Mouse (Mus musculus) layer of hippocampus, adult 9-11 months (tissue): ENCODE measurements around the gene Arhgap1.
A peak's percentile ranks its signal among the peaks of the same experiment; 100 is the strongest.

Experiments
- DNase-seq: peaks from one replicate; pipeline ENCODE4 v3.0.0; 2022

Gene Arhgap1

DNA sequence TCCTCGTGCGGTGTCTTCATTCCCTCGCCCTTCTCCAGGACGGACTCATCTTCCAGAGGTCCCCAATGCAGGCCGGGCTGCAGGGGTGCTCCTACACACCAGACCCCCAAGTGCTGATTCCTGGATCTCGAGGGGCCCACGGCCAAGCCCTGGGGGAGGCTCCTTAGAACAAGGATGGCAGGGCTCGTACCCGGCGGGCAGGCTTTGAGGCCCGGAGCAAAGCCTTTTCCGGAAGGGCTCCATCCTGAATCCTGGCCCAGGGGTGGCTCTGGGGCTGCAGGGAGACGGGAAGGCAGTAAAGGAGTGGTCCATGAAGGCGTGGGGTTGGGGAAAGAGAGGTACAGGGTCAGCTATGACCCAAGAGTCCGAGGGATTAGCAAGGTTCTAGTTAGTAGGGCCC is 508 bp upstream of the Arhgap1 start:
- no peak for DNase-seq

DNA sequence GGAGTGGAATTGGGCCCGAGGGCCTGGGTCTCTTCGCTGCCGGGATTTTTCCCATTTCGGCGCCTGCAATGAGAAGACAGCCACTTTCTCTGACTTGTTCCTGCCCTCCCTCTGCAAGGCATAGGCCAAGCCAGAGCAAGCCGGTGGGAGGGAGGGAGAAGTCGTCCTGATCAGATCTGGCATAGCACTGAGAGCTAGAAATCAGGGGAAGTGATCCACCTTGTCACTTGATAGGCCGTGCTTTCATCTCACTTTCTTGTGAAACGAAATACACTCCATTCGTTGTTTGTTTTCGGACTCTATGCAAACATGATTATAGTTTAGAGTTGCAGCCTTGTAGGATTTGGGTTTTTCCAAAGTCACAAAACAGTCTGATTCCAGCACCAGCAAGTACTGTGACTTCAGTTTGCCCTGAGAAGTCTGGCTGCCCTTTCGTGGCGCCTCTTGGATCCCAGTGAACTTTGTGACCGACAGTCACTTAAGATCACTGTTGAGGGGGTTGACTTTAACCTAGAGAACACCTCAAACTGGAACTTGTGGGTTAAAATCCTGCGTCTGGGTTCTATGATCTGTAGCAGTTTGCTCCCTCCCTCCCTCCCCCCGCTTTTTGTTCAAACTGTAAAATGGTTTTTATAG is 818 bp downstream of the Arhgap1 start:
- DNase-seq, result no peak

DNA sequence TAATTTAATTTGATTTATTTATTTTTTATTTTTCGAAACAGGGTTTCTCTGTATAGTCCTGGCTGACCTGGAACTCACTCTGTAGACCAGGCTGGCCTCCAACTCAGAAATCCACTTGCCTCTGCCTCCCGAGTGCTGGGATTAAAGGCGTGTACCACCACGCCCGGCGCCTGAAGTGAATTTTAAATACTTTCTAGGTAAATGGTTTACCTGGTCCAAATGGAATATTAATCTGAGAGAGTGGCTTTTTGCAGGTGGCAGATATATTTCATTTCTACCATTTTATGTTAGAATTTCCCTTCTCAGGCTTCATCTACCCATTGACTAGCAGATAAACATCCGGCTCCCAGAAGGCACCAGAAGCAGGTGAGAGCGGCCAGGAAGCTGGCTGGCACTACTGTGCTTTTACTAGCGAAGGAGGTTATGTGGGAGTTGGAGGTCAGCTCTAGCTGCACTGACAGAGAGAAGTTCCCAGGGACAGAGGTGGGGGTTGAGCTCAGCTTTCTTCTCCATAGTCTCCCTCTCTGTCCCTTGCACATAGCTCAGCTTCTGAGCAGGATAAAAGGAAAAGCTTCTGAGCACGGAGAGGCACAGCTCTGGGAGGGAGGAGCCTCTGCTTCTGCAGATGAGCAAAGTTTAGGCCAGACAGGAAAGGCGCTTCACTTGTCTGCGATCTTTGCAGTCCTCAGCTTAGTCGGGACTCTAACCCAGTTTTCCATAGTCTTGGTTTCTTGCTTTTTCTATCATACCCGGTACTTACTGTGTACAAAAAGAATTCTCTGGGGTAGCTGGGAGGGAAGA is 2.0 kb downstream of the Arhgap1 start:
- no peak for DNase-seq

DNA sequence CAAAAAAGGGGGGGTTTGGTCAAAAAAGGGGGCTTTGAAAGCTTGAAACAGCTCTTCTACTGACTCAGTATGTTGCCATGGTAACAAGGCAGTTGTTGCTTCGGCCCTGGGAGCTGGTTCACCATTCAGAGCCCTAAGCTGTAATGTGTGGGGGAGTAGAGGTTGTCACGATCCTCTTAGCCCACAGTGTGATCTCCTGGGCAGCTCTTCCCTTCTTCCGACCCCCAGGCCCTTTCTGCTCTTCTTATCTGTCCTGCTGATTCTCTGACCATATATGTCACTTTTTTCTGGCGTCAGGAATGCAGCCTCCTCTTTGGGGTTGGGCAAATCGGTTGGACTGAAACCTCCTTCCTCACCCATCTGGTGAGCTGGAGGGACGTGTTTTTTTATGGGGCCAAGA is 3.2 kb downstream of the Arhgap1 start:
- DNase-seq, result peak; percentile 56

DNA sequence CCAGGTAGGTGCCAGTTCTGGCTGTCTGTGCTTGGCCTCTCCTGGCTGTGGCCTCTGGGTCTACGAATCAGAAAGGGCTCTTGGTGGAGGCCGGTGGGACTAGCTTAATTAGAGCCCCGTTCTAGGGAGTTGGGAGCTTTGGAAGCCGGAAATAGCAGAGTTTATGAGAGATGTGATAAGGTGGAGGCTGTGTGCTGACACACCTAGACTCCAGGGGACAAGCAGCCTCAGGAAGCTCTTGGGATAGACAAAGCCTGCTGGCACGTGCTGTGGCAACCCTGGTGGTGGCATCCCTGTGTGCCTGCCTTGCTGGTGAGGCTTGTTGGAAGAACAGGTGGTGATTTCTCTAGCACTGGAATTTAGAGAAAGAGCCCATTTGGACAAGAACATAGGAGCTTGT is 5.7 kb downstream of the Arhgap1 start:
- DNase-seq, result no peak

DNA sequence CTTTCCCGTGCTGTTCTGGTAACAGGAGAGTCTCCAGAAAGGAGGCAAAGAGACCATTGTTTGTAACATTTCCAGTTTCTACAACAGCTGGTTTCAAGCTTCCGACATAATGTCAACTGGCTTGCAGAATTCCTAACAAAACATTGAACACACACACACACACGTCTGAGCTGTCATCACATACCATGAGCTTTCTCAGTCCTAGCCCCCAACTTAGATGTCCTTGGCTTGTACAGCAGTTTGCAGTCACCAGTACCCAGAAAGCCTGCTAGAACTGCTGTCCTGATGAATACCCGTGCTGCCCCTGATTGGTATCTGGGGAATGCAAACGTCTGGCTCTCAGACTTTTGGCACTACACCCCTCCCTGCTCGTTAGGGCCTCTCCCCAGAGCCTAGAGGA is 6.2 kb downstream of the Arhgap1 start:
- DNase-seq, result no peak

DNA sequence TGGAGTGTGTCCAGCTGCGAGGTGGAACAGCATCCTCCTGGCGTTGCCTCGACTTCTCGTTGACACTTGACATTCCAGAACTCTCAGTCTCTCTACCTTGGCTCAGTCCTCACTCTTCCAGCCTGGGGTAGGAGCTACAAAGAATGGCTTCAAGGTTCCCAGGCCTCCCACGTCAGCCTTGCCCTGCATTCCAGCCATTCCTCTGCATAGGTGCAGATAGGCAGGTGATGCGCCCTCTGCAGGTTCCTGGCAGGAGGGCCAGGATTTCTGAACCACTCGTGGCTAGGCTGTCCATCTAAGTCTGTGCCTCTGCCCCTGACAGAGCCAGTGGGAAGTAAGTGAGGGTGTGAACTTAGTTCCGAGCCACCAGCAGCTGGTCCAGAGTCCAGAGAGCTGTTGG is 7.1 kb downstream of the Arhgap1 start:
- DNase-seq, result no peak

DNA sequence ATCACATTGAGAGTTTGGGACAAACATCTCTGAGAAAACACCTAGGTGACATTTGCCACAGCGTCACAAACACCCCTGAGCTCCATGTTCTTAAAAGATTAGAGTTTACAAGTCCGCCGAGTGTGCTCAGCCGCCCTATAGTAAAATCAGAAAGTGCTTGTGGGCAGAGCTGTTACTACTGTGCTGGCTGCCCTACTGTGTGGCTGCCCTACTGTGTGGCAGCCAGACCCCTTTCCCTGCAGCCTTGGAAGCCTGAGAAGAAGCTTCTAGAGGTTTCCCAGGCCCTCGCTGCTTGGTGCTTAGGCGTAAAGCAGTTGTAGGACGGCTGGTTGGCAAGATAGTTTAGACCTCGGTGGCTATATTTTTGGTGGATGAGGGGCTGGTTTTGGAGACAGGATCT is 10.0 kb downstream of the Arhgap1 start:
- DNase-seq, result no peak

DNA sequence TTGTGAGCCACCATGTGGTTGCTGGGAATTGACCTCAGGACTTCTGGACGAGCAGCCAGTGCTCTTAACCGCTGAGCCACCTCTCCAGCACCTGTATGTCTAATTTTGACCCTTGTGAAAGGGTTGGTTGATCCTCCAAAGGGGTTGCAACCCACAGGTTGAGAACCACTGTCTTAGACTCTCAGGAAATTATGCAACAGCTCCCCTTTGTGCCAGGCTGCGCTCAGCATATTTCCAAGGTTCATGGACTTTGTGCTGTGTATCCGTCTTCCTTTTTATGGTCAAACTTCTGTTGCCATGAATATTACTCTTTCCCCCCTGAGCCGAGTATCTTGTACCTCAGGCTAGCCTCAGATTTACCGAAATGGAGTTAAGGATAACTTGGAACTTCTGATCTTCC is 11.3 kb downstream of the Arhgap1 start:
- DNase-seq, result no peak

DNA sequence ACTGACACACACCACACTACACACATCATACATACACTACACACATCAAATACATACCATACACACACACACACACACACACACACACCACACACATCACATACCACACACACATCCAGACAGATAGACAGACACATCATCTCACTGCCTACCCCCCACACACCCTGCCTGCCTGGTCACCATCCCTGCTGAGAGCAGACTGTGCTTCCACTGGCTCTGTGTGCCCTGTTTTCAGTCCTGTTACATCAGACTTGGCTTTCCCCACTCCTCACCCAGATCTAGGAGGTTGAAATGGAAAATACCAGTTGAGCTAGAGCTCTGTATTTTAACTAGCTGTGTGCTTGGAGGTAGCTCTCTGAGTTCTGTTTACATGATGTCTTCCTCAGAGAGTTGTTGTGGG is 15.1 kb downstream of the Arhgap1 start:
- no peak for DNase-seq

DNA sequence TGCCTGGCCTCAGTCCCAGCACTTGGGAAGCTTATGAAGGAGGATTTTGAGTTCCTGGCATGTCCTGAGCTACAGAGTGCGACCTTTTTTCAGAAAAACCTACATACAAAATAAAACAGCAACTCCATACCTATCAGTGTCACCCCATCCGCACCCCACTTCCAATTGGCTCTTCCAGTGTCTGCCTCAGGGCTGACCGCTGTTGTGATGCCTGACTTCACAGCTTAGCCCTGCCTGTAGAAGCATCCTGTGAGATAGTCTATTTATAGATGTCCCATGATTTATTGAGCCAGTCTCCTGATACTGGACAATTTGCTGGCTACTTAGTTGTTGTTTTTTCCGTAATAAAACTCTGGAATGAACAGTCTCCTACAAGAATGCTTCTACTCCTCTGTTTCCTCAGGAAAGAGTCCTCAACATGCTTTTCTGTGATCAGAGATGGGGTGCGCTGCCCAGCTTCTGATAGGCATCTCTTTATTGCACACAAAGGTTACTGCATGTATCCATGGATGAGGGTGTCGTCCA is 16.8 kb downstream of the Arhgap1 start:
- DNase-seq, result no peak

DNA sequence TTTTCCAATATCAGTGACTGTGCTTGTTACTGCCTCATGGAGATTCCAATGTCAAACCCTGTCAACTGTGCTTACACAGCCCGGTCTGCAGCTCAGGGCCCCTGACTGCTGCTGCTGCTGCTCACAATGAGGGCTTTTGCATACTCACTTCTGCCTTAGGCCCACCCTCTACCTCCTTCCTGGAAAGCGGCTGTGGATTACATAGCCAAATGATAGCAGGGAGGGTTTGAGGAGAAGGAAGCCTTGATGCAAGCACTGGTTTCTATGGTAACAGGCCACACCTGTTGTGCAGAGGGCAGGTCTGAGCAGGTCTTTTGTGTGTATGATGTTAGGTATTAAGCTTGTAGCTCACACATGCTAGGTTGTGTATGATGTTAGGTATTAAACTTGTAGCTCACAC is 18.1 kb downstream of the Arhgap1 start:
- DNase-seq, result no peak

DNA sequence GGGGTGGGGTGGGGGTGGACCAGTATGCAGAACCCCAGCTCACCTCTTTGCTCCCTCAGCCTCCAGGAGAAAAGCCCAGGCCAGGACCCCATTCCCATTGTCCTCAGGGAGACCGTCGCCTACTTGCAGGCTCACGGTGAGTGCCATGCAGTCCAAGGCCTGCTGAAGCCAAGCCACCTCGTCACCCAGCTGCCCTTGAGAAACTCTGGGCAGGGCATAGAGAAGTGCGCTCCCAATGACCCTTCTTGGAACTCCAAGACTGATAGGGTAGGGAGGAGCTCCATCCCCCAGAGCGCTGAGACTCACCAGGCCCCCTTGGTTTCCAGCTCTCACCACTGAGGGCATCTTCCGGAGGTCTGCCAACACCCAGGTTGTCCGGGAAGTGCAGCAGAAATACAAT is 19.7 kb downstream of the Arhgap1 start:
- DNase-seq, result no peak

DNA sequence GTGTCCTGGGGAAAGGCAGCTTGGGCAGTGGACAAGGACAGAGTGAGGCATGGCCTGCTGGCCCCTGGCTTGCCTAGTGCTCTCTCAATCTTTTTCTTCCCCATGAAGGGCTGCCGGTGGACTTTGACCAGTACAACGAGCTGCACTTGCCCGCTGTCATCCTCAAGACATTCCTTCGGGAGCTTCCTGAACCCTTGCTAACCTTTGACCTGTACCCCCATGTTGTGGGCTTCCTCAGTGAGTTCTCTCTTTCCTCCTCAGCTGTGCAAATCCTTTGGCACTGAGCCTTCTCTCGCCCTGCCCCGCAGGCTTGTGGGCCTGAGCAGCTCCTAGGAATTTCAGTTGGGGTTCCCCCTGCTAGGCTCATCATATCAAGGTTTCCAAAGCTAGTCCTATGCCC is 20.4 kb downstream of the Arhgap1 start:
- no peak for DNase-seq

DNA sequence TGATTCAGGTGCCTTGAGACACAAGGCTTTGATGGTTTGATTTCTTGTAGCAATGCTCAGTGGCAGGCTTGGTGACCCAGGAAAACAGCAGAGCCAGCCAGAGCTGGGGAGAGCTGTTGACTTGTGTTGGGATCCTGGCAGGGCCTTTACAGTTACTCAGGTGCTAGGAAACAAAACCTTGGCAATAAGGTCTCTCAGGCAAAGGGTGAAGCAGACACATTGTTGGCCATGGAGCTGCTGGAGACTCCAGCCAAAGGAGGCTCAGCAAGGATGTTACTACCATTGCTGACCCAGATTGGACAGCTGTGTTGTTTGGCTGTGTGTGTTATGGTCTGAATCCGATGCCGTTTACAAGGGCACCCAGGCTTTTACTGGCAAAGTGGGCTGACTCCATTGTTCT is 23.9 kb downstream of the Arhgap1 start:
- no peak for DNase-seq

DNA sequence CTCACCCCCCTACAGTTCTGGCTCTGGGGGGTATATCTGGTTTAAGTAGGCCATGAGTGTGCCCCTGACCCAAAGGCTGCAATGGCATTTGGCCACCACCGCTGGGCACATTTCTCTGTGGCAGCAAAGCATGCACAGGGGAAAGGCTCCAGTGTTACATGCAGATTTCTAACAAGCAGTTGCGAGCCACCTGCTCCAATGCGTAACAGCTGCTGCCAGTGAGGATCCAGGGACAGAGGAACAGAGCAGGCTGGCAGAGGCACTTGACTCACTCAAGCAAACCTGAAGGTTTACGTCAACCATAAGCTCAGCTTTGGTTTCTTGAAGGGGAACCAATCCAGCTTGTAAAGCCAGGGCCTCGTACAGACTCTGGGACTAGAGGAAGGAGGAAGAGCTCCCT is 25.2 kb downstream of the Arhgap1 start:
- peak; percentile 77 for DNase-seq

DNA sequence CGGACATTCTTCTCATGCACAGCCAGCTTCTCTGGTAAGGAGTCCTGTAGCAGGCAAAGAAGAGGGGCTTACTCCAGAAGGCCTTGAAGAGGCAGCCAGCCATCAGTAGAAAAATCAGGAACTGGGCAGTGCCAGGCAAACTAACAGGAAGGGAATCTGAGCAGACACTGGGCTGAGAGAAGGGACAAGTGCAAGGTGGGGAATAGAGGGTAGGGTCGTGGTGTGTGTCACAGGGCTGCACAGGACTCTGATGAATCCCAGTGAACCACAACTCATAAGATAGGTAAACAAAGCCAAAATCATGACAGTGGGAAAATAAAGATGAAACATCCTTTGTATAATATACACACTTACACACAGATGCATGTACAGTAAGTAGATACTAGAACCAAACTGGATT is 26.8 kb downstream of the Arhgap1 start:
- no peak for DNase-seq

DNA sequence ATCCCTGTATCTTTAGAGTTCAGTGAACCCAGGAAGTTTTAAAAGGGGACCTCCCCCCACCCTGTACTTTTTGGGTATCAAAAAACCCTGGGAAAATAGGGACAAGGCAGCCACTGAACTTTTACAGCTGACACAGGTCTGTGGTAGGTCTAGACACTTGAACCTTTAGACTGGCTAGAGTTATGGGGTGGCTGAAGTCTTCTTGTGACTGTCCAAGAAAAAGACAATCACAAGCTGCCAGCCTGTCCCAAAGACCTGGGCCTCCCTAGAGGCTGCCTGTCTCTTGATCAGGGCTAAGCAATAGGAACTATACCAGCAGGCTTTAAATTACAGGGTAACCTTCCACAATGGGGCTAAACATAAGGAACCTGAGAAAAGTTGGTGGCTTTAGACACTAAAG is 27.3 kb downstream of the Arhgap1 start:
- DNase-seq, result no peak

DNA sequence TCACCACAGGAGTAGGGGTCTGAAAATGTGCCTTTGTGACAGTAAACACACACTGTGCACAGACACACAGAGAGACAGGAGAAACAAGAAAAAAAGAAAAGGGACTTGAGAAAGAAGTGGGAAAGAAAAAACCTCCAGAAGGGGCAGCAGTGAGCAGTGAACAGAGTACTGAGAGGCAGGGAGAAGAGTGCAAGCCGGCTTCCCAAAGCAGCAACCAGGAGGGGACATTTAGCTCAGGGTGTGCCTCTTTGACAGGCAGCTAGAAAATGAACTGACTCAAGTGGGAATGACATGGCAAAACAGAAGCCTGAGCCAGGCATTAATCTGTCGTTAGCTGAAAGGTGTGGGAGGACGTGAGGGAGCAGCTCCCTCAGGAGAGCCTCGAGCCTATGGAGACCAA is 33.2 kb downstream of the Arhgap1 start:
- DNase-seq, result peak; percentile 58

DNA sequence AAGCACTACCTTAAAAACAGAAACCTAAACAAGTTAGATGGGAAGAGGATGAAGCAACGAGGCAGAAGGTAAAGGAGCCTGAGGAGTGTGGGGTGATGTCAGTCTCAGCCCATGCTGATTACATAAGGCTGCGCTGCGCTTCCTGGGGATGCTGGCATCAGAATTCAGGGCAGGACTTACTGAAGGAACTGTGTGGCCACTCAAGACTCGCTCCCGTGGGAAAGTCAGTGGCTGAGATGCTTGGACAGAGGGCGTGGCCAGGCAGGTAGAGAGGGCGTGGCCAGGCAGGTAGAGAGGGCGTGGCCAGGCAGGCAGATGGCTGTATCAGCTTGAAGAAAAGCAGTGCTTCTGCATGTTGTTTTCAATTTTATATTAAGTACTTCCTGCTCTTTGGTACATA is 34.3 kb downstream of the Arhgap1 start:
- DNase-seq, result no peak

DNA sequence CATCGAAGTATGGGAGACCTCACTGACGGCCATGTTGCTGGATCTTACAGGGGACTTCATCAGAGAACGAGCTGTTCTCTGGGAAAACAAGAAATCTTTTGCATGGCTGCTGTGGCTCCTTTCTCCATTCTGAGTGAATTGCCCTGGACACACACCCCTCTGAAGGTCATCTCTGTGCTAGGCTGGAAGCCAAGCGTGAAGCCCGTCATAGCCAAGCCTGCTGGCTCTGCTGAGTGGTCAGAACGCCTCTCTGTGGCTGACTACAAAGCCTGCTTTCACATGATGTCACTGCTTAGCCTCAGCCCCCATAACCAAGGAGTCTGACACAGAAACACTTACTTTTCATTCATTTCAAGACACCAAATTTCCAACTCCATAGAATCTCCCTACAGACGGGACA is 39.8 kb downstream of the Arhgap1 start:
- peak; percentile 66 for DNase-seq

DNA sequence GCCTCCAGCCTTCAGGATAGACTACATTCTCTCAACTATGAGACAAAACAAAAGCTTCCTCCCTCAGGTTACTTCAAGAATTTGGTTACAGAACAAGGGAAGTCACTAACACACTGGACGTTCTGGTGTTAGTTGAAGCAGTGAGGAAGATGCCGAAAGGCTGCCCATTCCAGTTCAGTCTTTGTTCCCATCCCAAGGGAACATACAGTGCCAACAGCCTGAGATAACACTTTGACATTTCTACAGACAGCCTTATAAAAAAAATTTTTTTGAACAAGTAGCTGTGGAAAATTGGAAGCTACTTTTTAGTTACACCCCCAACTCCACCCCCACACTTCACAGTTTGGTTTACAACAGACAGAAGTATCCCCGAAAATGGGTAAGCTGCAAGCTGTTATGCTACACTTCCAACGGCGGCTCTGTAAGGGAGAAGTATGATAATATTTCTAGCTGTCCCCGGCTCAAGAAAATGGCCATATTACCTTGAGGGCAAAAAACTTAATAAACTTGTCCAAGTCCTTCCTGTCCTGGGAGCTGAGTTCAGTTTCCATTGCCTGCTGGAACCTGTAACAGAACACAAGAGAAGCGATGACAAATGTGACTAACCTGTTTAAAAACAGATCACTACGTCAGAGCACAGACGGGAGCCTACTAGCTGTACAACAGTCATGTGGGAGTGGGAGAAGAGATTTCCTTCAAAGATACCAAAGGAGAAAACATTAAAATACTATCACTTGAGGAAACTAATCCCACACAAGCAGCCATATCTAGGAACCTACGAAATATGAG is 46.0 kb downstream of the Arhgap1 start:
- peak; percentile 43 for DNase-seq

DNA sequence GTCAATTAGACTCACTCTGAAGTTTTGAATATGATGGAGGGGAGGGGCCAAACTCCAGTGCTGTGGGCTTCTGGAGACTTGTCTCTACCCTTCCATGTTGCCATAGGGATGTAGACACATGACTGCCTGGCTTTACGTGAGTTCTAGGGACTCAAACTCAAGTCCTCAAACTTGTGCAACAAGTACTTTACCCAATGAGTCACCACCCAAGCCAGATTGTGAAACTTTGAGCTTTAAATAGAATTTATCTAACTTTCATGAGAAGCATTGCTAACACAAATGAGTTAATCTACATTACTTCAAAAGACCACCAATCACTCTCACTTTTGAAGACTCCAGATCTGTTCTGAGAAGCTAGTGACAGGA is 46.5 kb downstream of the Arhgap1 start:
- no peak for DNase-seq

DNA sequence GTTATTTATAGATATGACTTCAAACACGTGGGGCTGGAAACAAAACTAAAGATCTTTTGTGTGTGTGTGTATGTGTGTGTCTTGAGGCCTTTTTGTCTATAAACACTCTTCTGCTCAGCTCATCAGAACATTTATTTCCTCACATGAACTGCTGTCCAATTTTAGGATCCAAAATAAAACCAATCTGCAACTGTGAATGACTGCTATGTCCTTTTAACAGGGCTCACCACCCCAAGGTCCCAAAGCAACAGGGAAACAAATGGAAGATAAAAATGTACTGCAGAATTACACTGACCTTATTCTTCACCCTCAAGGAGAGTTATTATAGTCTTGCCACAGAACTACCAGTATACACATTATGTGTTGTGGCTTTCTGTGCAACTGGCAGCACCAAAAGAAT is 49.6 kb downstream of the Arhgap1 start:
- no peak for DNase-seq
